Mouse (Mus musculus) T-helper 1 cell (primary cell): ENCODE data around the gene Phf21b.
"Not testable (repeated sequence)": the region's sequence is repeated elsewhere in the genome, so short reads cannot be mapped to it uniquely, and the experiment has no call there.

Experiments
- in situ Hi-C: fragments of 300-600 bp; cut with MboI, MseI; formaldehyde crosslinking; loops from one replicate; pipeline ENCODE4 v1.15.1; 2025; ENCODE audit warnings: high pct_unique_total_duplicates

The Phf21b gene

DNA sequence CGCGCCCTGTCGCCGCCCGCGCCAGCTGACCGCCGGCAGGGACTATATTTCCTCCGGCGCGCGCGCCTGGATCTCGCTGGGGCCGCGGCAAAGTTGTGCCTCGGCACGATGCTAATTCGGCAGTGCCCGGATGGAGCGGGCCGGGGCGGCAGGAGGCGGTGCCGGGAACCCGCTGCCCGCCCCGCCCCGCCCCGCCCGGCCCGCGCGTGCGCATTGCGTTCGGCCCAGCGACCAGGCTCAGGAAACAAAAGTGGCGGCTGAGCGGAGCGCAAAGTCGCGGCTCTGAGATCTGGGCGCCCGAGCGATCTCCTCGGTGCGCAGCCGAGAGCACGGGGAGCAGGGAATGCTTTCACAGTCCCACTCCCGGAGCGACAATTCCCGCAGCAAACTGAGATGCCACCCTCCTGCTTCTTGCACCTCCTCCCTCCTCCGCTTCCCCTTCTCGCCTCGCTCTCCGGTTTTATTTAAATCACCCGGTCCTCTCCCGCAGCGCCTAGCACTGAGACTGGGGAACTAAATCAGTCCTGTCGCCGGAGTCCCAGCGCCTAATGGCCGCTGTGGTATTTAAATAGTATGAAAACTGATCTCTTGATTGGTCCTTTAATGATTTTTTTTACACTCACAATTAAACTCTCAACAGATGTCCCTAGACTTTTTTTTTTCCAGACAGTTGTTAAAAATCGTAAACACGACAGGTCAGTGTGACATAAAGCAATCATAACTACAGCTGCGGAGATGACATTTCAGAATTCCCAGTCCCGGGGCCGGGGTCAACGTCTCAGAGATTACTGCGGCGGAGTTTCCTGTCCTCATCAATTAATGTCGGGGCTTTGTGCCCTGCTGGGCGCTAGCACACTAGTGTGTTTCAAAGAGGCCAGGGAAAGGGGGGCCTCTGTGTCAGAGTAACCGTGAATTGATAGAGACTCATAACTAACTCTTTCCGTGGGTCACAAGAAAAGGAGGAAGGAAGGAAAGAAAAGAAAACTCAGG is at the start of gene Phf21b:
Phf21b (minus strand) TSS at position 44 of the 990 bp plus-strand sequence.
- in situ Hi-C loops = loop anchor here (5.0 to 10.0 kb wide), 2 partner anchors 66 to 128 kb away; partner anchors contain the start of genes 5031439G07Rik, Gm29666 and Nup50

GRCm38 (mm10) chr15:84903843-84904385 is 48.1 kb upstream of the Phf21b start:
- in situ Hi-C loops = no loop called here

DNA sequence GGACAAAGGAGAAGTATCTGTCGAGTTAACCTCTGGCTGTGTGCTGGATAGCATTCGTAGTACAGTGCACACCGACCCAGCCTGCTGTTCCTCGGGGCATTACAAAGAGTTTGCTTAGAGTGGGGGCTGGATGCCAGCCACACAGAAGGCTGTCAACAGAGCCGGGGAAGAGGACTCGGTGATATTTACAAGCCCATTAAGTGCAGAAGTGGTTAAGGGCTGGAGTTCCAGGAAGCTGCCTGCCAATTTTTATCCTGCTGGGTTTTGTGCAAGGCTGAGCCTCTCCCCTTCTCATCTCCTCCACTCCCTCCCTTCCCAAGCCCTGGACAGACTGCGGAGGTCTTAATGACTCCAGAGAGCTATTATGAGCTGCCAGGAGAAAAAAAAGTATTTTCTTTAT is 42.2 kb upstream of the Phf21b start:
- in situ Hi-C loops = no loop called here

DNA sequence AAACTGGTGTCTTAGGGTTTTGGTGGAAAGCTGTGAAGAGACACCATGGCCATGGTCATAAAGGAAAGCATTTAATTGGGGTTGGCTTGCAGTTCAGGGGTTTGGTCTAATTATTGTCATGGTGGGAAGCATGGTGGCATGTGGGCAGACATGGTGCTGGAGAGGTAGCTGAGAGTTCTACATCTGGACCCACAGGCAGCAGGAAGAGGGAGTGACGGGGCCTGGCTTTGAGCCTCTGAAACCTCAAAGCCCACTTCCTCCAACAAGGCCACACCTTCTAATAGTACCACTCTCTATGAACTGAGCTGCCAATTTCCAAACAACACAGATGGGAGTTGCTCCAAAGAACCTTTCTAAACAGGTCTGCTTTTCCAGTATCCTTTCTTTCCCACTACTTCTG is 40.8 kb upstream of the Phf21b start:
- in situ Hi-C loops = no loop called here

- in situ Hi-C loops = not testable (repeated sequence)
Observed at GRCm38 (mm10) chr15:84896216-84896615, 40.4 kb upstream of the Phf21b start.

DNA sequence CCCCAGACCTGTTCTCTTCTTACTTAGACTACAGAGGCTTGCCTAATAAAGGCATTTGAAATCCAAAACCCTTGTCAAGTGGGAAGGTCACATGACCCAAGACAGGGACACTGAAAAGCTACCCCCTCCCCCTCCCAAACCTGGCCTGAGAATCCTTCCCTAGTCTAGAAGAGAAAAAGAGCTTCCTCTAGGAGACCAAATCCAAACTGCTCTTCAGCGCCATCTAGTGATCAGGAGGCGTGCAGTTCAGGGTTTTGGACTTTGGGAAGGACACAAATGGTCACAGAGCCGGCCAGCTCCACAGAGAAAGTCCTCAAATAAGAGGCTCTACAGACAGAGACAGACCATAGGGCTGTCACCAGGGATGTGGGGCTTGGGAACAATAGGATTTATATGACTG is 35.8 kb upstream of the Phf21b start:
- in situ Hi-C loops = no loop called here

GRCm38 (mm10) chr15:84891246-84891645 is 35.4 kb upstream of the Phf21b start:
- in situ Hi-C loops = no loop called here

- in situ Hi-C loops = no loop called here
Observed at GRCm38 (mm10) chr15:84888066-84888465, 32.2 kb upstream of the Phf21b start.

- in situ Hi-C loops = no loop called here
Observed at GRCm38 (mm10) chr15:84877029-84877815, 21.4 kb upstream of the Phf21b start.

DNA sequence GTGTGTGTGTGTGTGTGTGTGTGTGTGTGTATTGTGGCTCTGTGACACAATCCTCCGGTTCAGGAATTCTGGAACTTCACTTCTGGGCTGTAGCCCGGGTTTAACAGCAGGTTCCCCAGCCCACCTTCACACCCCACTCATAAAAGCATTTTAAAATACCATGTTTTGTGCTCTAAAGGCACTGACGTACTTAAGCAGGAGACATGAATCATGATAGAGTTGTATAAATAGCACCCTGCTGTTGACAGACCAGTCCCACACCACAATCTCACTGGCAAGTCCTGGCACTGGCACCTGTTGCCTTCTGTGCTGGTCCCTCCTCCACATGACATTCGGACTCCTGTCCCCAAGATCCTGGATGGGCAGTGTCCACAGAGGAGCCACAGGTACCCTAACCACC is 18.0 kb upstream of the Phf21b start:
- in situ Hi-C loops = no loop called here

GRCm38 (mm10) chr15:84873079-84873478 is 17.2 kb upstream of the Phf21b start:
- in situ Hi-C loops = no loop called here

GRCm38 (mm10) chr15:84871802-84872201 is 16.0 kb upstream of the Phf21b start:
- in situ Hi-C loops = no loop called here

DNA sequence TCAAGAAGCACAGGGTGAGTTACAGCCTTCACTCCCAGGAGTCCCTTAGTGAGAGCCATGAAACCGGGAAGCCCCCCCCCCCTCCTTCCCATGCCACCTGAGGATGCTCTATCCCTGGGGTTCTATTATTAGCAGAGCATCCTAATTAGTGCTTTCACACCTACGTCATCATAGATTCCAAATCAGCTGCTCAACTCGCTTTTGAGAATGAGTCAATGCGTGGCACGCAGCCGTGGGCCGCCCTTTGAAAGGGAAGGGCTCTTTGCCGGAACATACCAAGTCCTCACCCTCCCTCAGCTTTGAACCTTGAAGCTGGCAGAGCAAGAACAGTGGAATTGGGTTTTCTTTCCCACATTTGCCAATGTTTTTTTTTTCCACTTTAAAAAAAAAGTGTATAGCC is 6.1 kb upstream of the Phf21b start:
- in situ Hi-C loops = loop anchor here (10.0 kb wide), 1 partner anchor 1777 kb away; the partner anchor contains the start of gene Serhl

DNA sequence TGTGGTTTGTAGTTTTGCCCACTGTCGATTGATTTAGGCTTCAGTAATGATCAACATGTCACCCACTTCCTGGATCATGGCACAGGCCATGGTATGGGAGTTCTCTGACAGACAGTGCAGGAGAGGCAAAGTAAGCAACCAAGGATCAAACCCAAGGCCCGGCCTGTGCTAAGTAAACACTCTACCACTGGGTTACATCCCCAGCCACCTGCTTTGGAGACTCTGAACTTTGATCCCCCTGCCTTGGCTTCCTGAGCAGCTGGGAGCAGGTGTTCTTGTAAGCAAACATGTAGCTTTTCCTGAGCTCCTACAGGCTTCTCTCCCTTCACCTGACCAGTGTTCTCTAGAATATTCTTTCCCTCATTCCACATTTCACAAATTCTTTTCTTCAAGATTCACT is 1.8 kb upstream of the Phf21b start:
- in situ Hi-C loops = loop anchor here (5.0 to 10.0 kb wide), 2 partner anchors 65 to 127 kb away; partner anchors contain the start of genes 5031439G07Rik, Gm29666 and Nup50

- in situ Hi-C loops = loop anchor here (5.0 to 10.0 kb wide), 2 partner anchors 67 to 130 kb away; partner anchors contain the start of genes 5031439G07Rik, Gm29666 and Nup50
Observed at GRCm38 (mm10) chr15:84854921-84855901, 638 bp downstream of the Phf21b start.

GRCm38 (mm10) chr15:84854171-84854811 is 1.6 kb downstream of the Phf21b start:
- in situ Hi-C loops = loop anchor here (10.0 kb wide), 1 partner anchor 131 kb away; the partner anchor contains the start of gene 5031439G07Rik

DNA sequence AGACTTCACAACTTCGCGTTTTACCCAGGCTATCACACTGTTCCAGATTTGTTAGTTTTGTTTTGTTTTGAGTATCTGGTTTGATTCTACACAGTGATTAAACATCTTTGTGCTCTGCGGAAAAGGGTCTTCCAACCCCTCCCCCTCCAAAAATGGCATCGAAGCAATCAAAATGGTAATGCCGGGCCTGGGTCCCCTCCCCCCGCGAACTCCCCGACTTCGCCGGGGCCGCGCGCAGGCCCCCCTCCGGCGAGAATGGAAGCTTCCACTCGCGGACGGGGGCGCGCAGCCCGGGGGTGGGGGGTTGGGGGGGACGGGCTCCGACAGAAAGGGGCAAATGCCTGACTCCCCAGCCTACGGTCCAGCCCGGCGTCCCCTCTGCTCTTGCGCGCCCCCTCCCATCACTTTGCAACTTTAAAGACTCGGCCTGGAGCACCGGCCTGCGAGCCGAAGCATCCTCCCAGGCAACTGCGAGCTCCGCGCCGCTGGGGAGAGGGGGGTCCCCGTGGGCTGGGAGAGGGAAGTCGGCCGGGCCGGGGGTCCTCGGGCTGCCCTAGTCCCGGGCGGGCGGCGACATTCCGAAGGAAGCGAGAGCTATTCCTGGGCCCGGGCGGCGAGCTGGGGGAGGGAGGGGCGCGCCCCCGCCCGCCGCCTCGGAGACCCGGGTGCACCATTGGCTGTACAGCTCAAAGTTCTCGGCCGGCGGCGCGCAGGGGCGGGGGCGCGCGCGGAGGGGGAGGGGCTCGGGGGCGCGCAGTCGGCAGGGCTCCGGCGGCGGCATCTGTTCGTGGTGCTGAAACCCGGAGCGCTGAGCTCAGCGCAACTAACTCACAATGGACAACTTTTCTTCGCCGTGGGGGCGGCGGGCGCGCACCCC is 2.4 kb downstream of the Phf21b start:
- in situ Hi-C loops = loop anchor here (10.0 kb wide), 1 partner anchor 131 kb away; the partner anchor contains the start of gene 5031439G07Rik

GRCm38 (mm10) chr15:84852457-84853070 is 3.3 kb downstream of the Phf21b start:
- in situ Hi-C loops = loop anchor here (10.0 kb wide), 1 partner anchor 132 kb away; the partner anchor contains the start of gene 5031439G07Rik
